Mouse (Mus musculus) retina, adult 2 months (tissue): ENCODE measurements at regions not wholly inside any gene's neighbourhood (a gene's known extent, or its start where the extent isn't known, plus 50 kb on each side); places are given as distances from the start of the nearest gene placed in this dataset.
A peak's percentile ranks its signal among the peaks of the same experiment; 100 is the strongest.

Experiments used
- DNase-seq: peaks from one replicate; pipeline ENCODE4 v3.0.0-alpha.2; 2012; ENCODE audit warnings: low read depth, low spot score

- DNase-seq, result no peak
These were observed 154.9 kb downstream of the Gpat3 start for GRCm38 (mm10) chr5:101000436-101000835.

DNA sequence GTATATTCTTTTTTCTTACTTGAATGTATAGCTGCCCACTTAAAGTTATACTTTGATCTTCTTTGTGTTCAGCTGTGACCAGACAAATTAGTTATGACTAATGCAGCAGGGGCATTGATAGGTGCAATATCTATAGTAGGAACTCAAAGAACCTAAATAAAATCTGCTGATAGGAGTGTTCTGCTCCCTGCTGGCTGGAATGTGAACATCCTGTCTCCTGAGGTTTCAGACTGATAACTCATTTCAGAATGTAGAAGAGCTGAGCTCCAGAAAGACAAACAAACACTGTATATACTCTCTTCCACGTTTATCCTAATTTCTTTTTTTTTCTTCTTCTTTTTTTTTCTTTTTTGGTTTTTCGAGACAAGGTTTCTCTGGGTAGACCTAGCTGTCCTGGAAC, 146.9 kb downstream of the Gpat3 start:
- no peak for DNase-seq

- peak; percentile 3 for DNase-seq
These were observed 146.1 kb downstream of the Gpat3 start for GRCm38 (mm10) chr5:100991626-100992025.

GRCm38 (mm10) chr5:100982573-100982936, 137.0 kb downstream of the Gpat3 start:
- no peak for DNase-seq

DNA sequence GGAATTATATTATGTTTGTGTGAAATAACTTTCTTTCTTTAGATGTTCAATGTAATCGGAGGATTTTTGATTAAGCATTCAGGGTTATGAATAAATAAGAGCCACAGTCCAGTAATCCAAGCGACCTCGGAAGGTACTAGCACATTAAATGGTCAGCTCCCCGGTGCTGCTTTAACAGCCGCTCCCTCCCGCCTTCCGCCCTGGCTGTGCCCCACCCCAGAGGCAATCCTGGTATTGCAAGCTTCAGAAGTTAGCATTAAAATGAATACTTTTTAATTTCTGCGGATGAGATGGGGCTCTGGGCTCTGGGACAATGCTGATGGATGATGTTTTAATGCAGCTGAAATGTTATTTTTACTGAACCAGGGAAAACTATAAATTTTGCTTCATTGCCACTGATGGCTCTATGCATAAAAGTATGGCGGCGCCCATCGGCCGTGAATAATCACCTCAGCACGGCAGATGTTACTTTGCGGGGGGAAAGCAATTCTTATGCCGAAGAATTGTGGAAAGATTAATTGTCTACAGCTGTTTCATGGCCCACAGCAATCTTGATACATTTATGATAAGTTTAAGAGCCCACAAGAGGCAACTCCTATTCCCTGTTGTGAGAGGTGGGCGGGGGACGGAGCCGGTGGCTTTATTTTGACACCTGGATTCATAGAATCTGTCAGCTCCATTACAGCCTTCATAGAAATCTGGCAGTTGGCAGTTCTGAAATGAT, 136.5 kb downstream of the Gpat3 start:
- DNase-seq, result no peak

GRCm38 (mm10) chr5:100976736-100977135, 131.2 kb downstream of the Gpat3 start:
- DNase-seq, result no peak

- no peak for DNase-seq
These were observed 105.7 kb downstream of the Gpat3 start for GRCm38 (mm10) chr5:100951210-100951609.
